ENCODE assay signal across 18 mouse cellular contexts in genomic region chr4:56915732-56916325, GRCm38 (mm10). TPM values are rescaled to one million over a fixed set of nuclear protein-coding genes. Genes with fewer than 3 reads are reported as not detected.
DNase-seq lines count a peak whose midpoint lies in the region; ATAC-seq and TF ChIP-seq lines count a peak whose summit lies in the region.
"Had no signal": no experiment of that assay in that cellular context is flagged by ENCODE, and none has a peak within 500 bp of the region (broad histone marks: within the 10 kb centered on the region; RNA-seq: fewer than 3 reads in every experiment).

No protein-coding gene starts in this region.

- H3K4me1 ChIP-seq in olfactory bulb, adult 2 months (ENCODE audit: control insufficient read depth, insufficient read depth, low read length), result peaks cover 4% of the 10 kb centered on the region
- H3K4me1 ChIP-seq in thymus, adult 2 months (replicated peaks; ENCODE audit: control insufficient read depth, insufficient read depth, low read length), result peaks cover 13% of the 10 kb centered on the region
- no peaks in the 10 kb centered on the region for H3K4me1 ChIP-seq in forebrain, embryonic 10.5 days
- no peaks in the 10 kb centered on the region for H3K4me1 ChIP-seq in stomach, postnatal 0 days (replicated peaks; ENCODE audit: control insufficient read depth, insufficient read depth)
- H3K4me1 ChIP-seq: hindbrain, embryonic 10.5 days; limb, embryonic 10.5 days; liver, embryonic 13.5 days had no signal

- peak; percentile 93 for ATAC-seq in CD4-positive, CD25-positive, alpha-beta regulatory T cell, adult 4 months
- no peak for ATAC-seq in stomach, postnatal 0 days (ENCODE audit: low FRiP score, low TSS enrichment)
- ATAC-seq: intestine, embryonic 16.5 days had no signal

- H3K27ac ChIP-seq in olfactory bulb, adult 2 months (ENCODE audit: insufficient read depth, low read depth, low read length), result peak overlapping the region; percentile 27; the same call in 1 of the 2 replicates
- H3K27ac ChIP-seq in thymus, adult 2 months (ENCODE audit: control insufficient read depth, insufficient read depth, low read length), result peak overlapping the region; percentile 100
- no peak overlapping the region for H3K27ac ChIP-seq in forebrain, embryonic 10.5 days
- no peak overlapping the region for H3K27ac ChIP-seq in stomach, postnatal 0 days (replicated peaks)
- H3K27ac ChIP-seq: embryonic facial prominence, embryonic 12.5 days; heart, embryonic 13.5 days; hindbrain, embryonic 10.5 days; limb, embryonic 10.5 days; liver, embryonic 13.5 days had no signal

- intact Hi-C loops in left cerebral cortex, postnatal 14 days (cut with DNase I), result no loop called here

- no peak for TF ChIP-seq EP300 in stomach, postnatal 0 days (optimal IDR thresholded peaks at IDR 0.05)

- TF ChIP-seq CTCF in olfactory bulb, adult 2 months (IDR thresholded peaks at IDR 0.05; ENCODE audit: insufficient read depth, low read depth, low read length), result no peak
- no peak for TF ChIP-seq CTCF in thymus, adult 2 months (IDR thresholded peaks at IDR 0.05; ENCODE audit: borderline replicate concordance, control insufficient read depth, extremely low read depth, insufficient read depth, low read length, poor library complexity)
- TF ChIP-seq CTCF in stomach, postnatal 0 days (IDR thresholded peaks at IDR 0.05; ENCODE audit: low read depth), result no peak

- H3K36me3 ChIP-seq in thymus, adult 2 months (ENCODE audit: control insufficient read depth, insufficient read depth, low read length), result 0 out of 2 replicates have a peak, but pooled peaks cover 4% of the 10 kb centered on the region
- peaks cover 88% of the 10 kb centered on the region for H3K36me3 ChIP-seq in forebrain, embryonic 10.5 days (replicated peaks)
- H3K36me3 ChIP-seq in stomach, postnatal 0 days (ENCODE audit: control insufficient read depth, insufficient read depth, low read length), result peaks cover 10% of the 10 kb centered on the region

- H3K27me3 ChIP-seq in thymus, adult 2 months (ENCODE audit: control insufficient read depth, insufficient read depth, low read length), result no peaks in the 10 kb centered on the region
- no peaks in the 10 kb centered on the region for H3K27me3 ChIP-seq in forebrain, embryonic 10.5 days (ENCODE audit: poor library complexity, severe bottlenecking)
- H3K27me3 ChIP-seq in stomach, postnatal 0 days (ENCODE audit: control insufficient read depth, insufficient read depth, low read length), result no peaks in the 10 kb centered on the region
- H3K27me3 ChIP-seq: CH12.LX; embryonic facial prominence, embryonic 12.5 days; heart, embryonic 13.5 days; liver, embryonic 13.5 days had no signal

- no peak overlapping the region for H3K4me2 ChIP-seq in stomach, postnatal 0 days (replicated peaks; ENCODE audit: low read depth)
- H3K4me2 ChIP-seq: embryonic facial prominence, embryonic 12.5 days; heart, embryonic 13.5 days; liver, embryonic 13.5 days had no signal

- 87% methylated on average over 15 of the region's 15 CpGs for WGBS in olfactory bulb, adult 2 months
- WGBS in thymus, adult 2 months, result 10% methylated on average over 15 of the region's 15 CpGs
- WGBS in forebrain, embryonic 10.5 days, result 94% methylated on average over 15 of the region's 15 CpGs
- WGBS in stomach, postnatal 0 days, result 84% methylated on average over 15 of the region's 15 CpGs

- no peak overlapping the region for H3K4me3 ChIP-seq in olfactory bulb, adult 2 months (ENCODE audit: insufficient read depth, low read depth, low read length)
- peak overlapping the region; percentile 72 for H3K4me3 ChIP-seq in thymus, adult 2 months (ENCODE audit: control insufficient read depth, insufficient read depth, low read length)
- no peak overlapping the region for H3K4me3 ChIP-seq in forebrain, embryonic 10.5 days
- H3K4me3 ChIP-seq in stomach, postnatal 0 days (ENCODE audit: low read depth, low read length), result no peak overlapping the region
- H3K4me3 ChIP-seq: embryonic facial prominence, embryonic 12.5 days; heart, embryonic 13.5 days; hindbrain, embryonic 10.5 days; limb, embryonic 10.5 days; liver, embryonic 13.5 days had no signal

- no peak overlapping the region for H3K9ac ChIP-seq in stomach, postnatal 0 days (ENCODE audit: low read length)
- H3K9ac ChIP-seq: embryonic facial prominence, embryonic 12.5 days; heart, embryonic 13.5 days; liver, embryonic 13.5 days had no signal

- peak; percentile 90 for DNase-seq in A20 (ENCODE audit: low read depth, low spot score)
- peak; percentile 51 for DNase-seq in thymus, adult 2 months
- DNase-seq in left cerebral cortex, postnatal 14 days (ENCODE audit: low spot score in 2 of 2), result no peak
- no peak for DNase-seq in forebrain, embryonic 10.5 days (ENCODE audit: extremely low spot score, low spot score)
- no peak for DNase-seq in stomach, postnatal 0 days (ENCODE audit: low spot score)
- DNase-seq: cerebellum, adult 11 months; kidney, postnatal 10 days; liver, embryonic 13.5 days; lung, postnatal 14 days; right cerebral cortex, adult 18-20 months had no signal

- H3K9me3 ChIP-seq in forebrain, embryonic 10.5 days, result no peaks in the 10 kb centered on the region
- H3K9me3 ChIP-seq in stomach, postnatal 0 days (ENCODE audit: control insufficient read depth, low read length), result no peaks in the 10 kb centered on the region
- H3K9me3 ChIP-seq: embryonic facial prominence, embryonic 12.5 days; heart, embryonic 13.5 days; hindbrain, embryonic 10.5 days; limb, embryonic 10.5 days; liver, embryonic 13.5 days had no signal

- no peak for TF ChIP-seq POLR2A in olfactory bulb, adult 2 months (IDR thresholded peaks at IDR 0.05; ENCODE audit: insufficient read depth, low read depth, low read length)
- TF ChIP-seq POLR2A in thymus, adult 2 months (IDR thresholded peaks at IDR 0.05; ENCODE audit: control insufficient read depth, extremely low read depth, insufficient read depth, low read length, poor library complexity), result peak; percentile 80

RNA-seq across cellular contexts. Expression of gene Tmem245, which starts 31.4 kb away (rescaled TPM):
- polyA plus RNA-seq in CD4-positive, CD25-positive, alpha-beta regulatory T cell, adult 4 months (2017; shearing (Covaris generic)), result 1 to 10 TPM; 5.7 to 6.7 TPM
- polyA plus RNA-seq in olfactory bulb, adult 2 months (2012; ENCODE audit: insufficient read depth, insufficient read length, low replicate concordance, missing spikeins), result not detected in 2 replicates
- 25.9 and 27.2 TPM in 2 replicates for polyA plus RNA-seq in thymus, adult 2 months (2012; rRNA removed)
- total RNA-seq in left cerebral cortex, postnatal 14 days (2021), result 10 to 100 TPM; 35.3 to 39.3 TPM
- polyA plus RNA-seq in forebrain, embryonic 10.5 days (2016; fragmentation: Nextera tagmentation; extraction: Ambion mirVana), result 11.1 and 13.2 TPM in 2 replicates
- 4.0 and 4.9 TPM in 2 replicates for polyA plus RNA-seq in stomach, postnatal 0 days (2015; fragmentation: Nextera tagmentation; extraction: Ambion mirVana)

RNA-seq across cellular contexts. Expression of gene Ctnnal1, which starts 50.8 kb away (rescaled TPM):
- polyA plus RNA-seq in CD4-positive, CD25-positive, alpha-beta regulatory T cell, adult 4 months (2017; shearing (Covaris generic)), result 1 to 10 TPM; 1.2 to 1.3 TPM
- not detected in 2 replicates for polyA plus RNA-seq in olfactory bulb, adult 2 months (2012; ENCODE audit: insufficient read depth, insufficient read length, low replicate concordance, missing spikeins)
- 3.6 and 5.0 TPM in 2 replicates for polyA plus RNA-seq in thymus, adult 2 months (2012; rRNA removed)
- total RNA-seq in left cerebral cortex, postnatal 14 days (2021), result 10 to 100 TPM; 15.0 to 16.0 TPM
- 40.5 and 41.1 TPM in 2 replicates for polyA plus RNA-seq in forebrain, embryonic 10.5 days (2016; fragmentation: Nextera tagmentation; extraction: Ambion mirVana)
- polyA plus RNA-seq in stomach, postnatal 0 days (2015; fragmentation: Nextera tagmentation; extraction: Ambion mirVana), result 9.2 and 9.3 TPM in 2 replicates

Comparison
In these comparisons a context has a peak if more than half of its experiments do, and no peak if none do; other contexts are left out.
1. DNase-seq: peak in A20 (single experiment) and thymus, adult 2 months (single experiment); none in left cerebral cortex, postnatal 14 days (0 of 2), forebrain, embryonic 10.5 days (single experiment) and stomach, postnatal 0 days (single experiment).
2. H3K27ac ChIP-seq: peak in olfactory bulb, adult 2 months (single experiment) and thymus, adult 2 months (single experiment); none in forebrain, embryonic 10.5 days (single experiment) and stomach, postnatal 0 days (single experiment).